Mouse (Mus musculus): ENCODE results near the gene S100a6. TPM values are rescaled to one million over a fixed set of nuclear protein-coding genes. Genes with fewer than 3 reads are reported as not detected.

S100a6 gene
- polyA plus RNA-seq, 1 experiment from 2014 or later = 7.3 TPM

DNA sequence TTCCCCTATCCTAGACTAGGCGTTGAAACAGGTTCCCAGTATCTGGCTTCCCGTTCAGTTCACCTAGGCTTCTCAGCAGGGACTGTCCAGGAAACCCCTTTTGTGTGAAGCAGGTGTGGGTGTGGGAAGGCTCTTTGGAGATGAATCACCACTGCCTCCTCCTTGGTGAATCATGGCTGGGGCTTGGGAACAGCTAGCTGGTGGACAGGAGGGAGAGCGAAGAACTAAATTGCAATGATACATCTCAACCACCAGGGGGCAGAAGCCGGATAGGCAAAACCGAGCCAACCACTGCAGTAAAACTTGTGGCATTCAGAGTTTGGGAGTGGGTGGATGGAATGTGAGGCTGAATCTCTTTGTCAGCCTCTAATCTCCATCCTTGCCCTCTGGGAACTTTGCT is 27.1 kb upstream of the S100a6 start:
- Histone ChIP-seq H3K4me3 (ENCODE audit: low read depth, low read length) (no peak overlapping the region), H3K27ac (ENCODE audit: low read depth, low read length) (no peak overlapping the region), H3K36me3 (ENCODE audit: control insufficient read depth, insufficient read depth, low read length) (no peaks in the 10 kb centered on the region), H3K9ac (ENCODE audit: low read length) (no peak overlapping the region), H3K9me3 (ENCODE audit: control insufficient read depth, low read length) (no peaks in the 10 kb centered on the region), H3K27me3 (ENCODE audit: control insufficient read depth, insufficient read depth, low read length) (no peaks in the 10 kb centered on the region), H3K4me2 (ENCODE audit: low read depth) (no peak overlapping the region), H3K4me1 (ENCODE audit: control insufficient read depth, insufficient read depth, low read length) (no peaks in the 10 kb centered on the region)
- 33% methylated on average over 5 of the region's 5 CpGs for WGBS
- peak; percentile 27; the same call in 1 of the 2 replicates for ATAC-seq (ENCODE audit: insufficient read depth, low FRiP score, low TSS enrichment)
- peak; percentile 66 for DNase-seq (ENCODE audit: low spot score)

DNA sequence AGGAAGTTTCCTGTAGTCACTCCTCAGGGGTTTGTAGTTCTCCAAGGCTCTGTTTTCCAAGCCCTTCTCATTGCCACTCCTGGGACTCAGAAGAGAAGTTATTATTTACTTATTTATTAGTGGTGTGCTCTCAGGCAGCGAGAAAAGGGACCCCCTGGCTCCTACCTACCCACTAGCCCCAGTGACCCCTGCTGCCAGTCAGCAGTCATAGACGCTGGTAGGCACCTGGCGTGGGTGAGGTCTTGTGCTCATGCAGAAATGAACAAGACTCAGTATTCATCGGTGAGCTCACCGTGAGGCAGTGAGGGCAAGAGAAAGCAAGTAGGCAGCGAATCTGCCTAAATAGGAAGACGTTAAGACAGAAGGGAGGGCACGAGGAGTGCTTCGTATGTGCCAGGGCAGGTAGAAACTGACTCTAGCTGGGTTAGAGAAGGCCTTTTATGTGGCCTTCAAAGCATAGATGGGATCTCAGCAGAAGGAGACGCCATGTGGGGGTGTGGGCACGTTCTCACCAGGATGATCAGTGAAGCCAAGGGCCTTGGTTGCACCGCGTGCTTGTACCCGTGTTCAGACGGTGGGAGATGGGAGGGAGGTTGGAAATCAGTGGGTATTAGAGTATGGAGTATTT is 26.6 kb upstream of the S100a6 start:
- DNase-seq (ENCODE audit: low spot score) (no peak), ATAC-seq (ENCODE audit: insufficient read depth, low FRiP score, low TSS enrichment) (no peak)
- Histone ChIP-seq H3K9ac (ENCODE audit: low read length) (no peak overlapping the region), H3K4me1 (ENCODE audit: control insufficient read depth, insufficient read depth, low read length) (no peaks in the 10 kb centered on the region), H3K36me3 (ENCODE audit: control insufficient read depth, insufficient read depth, low read length) (no peaks in the 10 kb centered on the region), H3K4me3 (ENCODE audit: low read depth, low read length) (no peak overlapping the region), H3K9me3 (ENCODE audit: control insufficient read depth, low read length) (no peaks in the 10 kb centered on the region), H3K27me3 (ENCODE audit: control insufficient read depth, insufficient read depth, low read length) (no peaks in the 10 kb centered on the region), H3K27ac (ENCODE audit: low read depth, low read length) (no peak overlapping the region), H3K4me2 (ENCODE audit: low read depth) (no peak overlapping the region)
- 88% methylated on average over 15 of the region's 15 CpGs for WGBS

DNA sequence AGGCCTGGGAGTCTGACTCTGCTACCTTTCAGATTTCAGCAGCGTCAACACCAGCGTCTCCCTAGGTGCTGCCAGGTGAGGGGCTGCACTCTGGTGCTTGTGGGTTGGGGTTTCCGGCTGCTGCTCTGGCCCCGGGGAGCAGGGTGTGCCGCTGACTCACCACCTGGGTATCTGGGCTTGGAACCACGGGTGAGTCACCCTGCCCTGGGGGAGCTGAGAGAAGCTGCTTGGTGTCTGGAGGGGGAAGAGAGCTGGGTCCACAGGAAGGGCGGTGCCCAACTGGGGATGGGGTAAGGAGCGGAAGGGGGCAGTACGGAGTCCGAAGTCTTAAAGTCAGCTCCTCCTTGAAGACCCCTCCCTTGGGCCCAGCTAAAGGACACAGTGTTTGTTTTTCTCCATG is 25.8 kb upstream of the S100a6 start:
- Histone ChIP-seq H3K9me3 (ENCODE audit: control insufficient read depth, low read length) (no peaks in the 10 kb centered on the region), H3K9ac (ENCODE audit: low read length) (no peak overlapping the region), H3K4me1 (ENCODE audit: control insufficient read depth, insufficient read depth, low read length) (no peaks in the 10 kb centered on the region), H3K4me2 (ENCODE audit: low read depth) (no peak overlapping the region), H3K4me3 (ENCODE audit: low read depth, low read length) (no peak overlapping the region), H3K27me3 (ENCODE audit: control insufficient read depth, insufficient read depth, low read length) (no peaks in the 10 kb centered on the region), H3K36me3 (ENCODE audit: control insufficient read depth, insufficient read depth, low read length) (no peaks in the 10 kb centered on the region), H3K27ac (ENCODE audit: low read depth, low read length) (no peak overlapping the region)
- no peak for ATAC-seq (ENCODE audit: insufficient read depth, low FRiP score, low TSS enrichment)
- 72% methylated on average over 10 of the region's 10 CpGs for WGBS
- DNase-seq (ENCODE audit: low spot score) = no peak

DNA sequence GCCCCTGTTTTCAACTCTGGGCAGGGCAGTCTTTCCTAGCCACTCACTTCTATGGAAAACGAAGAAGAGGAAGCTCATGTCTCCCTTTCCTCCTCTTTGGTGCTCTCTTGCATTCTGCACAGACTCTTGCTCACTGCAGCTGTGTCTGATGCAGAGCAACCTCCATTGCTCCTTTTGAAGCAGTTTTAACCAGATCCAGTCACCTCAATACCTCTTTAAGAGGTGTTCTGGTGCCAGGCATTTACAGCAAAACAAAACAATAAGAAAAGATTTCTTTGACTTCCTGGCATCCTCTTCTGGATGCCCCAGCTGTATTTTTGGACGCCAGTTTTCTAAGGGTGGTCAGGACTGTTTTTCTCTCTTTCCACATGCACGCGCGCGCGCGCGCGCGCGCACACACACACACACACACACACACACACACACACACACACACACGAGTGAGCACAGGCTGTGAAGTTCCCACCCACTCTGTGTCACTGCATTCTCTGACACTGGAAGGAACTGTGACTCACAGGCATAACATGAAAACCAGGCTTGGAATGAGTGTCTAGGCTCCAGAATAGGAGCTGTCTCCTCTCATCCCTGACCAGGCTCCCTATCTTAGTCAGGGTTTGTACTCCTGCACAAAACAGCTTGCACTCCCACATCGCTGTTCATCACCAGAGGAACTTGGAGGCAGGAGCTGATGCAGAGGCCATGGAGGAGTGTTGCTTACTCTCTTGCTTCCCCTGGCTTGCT is 25.2 kb upstream of the S100a6 start:
- Histone ChIP-seq H3K4me2 (ENCODE audit: low read depth) (no peak overlapping the region), H3K4me1 (ENCODE audit: control insufficient read depth, insufficient read depth, low read length) (no peaks in the 10 kb centered on the region), H3K9me3 (ENCODE audit: control insufficient read depth, low read length) (no peaks in the 10 kb centered on the region), H3K4me3 (ENCODE audit: low read depth, low read length) (no peak overlapping the region), H3K36me3 (ENCODE audit: control insufficient read depth, insufficient read depth, low read length) (no peaks in the 10 kb centered on the region), H3K27ac (ENCODE audit: low read depth, low read length) (no peak overlapping the region), H3K9ac (ENCODE audit: low read length) (no peak overlapping the region), H3K27me3 (ENCODE audit: control insufficient read depth, insufficient read depth, low read length) (no peaks in the 10 kb centered on the region)
- no peak for DNase-seq (ENCODE audit: low spot score)
- 90% methylated on average over 14 of the region's 14 CpGs for WGBS
- no peak for ATAC-seq (ENCODE audit: insufficient read depth, low FRiP score, low TSS enrichment)

DNA sequence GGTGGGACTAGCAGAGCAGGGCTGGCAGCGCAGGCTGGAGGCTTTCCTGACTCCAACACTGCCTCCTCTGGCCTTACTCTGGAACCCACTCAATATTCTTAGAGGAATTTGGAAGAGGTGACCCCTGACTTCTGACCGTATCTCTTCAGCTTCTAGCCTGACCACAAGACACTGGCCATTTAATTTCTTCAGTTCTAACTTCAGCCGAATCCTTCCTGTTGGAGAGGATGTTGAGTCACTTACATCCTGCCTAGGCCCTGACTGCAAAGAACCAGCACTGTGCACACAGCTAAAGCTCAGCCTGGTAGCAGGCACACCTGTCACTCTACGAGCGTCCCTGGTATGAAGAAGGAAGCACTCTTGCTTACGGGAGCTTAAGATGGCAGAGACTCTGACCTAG is 23.3 kb upstream of the S100a6 start:
- Histone ChIP-seq H3K4me3 (ENCODE audit: low read depth, low read length) (no peak overlapping the region), H3K9me3 (ENCODE audit: control insufficient read depth, low read length) (no peaks in the 10 kb centered on the region), H3K36me3 (ENCODE audit: control insufficient read depth, insufficient read depth, low read length) (no peaks in the 10 kb centered on the region), H3K27ac (ENCODE audit: low read depth, low read length) (no peak overlapping the region), H3K4me1 (ENCODE audit: control insufficient read depth, insufficient read depth, low read length) (no peaks in the 10 kb centered on the region), H3K27me3 (ENCODE audit: control insufficient read depth, insufficient read depth, low read length) (no peaks in the 10 kb centered on the region), H3K4me2 (ENCODE audit: low read depth) (no peak overlapping the region), H3K9ac (ENCODE audit: low read length) (no peak overlapping the region)
- ATAC-seq (ENCODE audit: insufficient read depth, low FRiP score, low TSS enrichment) (no peak), DNase-seq (ENCODE audit: low spot score) (no peak)
- 84% methylated on average over 6 of the region's 6 CpGs for WGBS

DNA sequence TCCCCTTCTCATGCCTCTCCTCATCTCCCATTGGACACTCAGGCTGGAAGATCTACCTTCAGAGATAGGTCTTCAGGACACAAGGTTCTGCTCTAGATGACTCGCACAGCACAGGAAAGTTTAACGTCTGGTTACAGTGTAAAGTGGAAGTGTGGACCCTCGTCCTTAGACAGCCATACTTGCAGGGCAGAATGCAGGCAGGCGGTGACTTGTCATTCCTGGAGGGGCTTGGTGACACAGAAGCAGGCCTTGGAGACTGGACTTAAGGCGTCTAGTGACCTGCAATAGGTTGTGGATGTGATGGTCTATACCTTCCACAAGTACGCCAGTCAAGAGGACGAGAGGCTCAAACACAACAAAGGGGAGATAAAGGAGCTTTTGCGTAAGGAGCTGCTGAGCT is 22.7 kb upstream of the S100a6 start, which contains the start of gene S100a2:
S100a2 (plus strand) TSS at position 301 of the 400 bp plus-strand sequence.
- Histone ChIP-seq H3K4me3 (ENCODE audit: low read depth, low read length) (no peak within 1 kb of the TSS), H3K9me3 (ENCODE audit: control insufficient read depth, low read length) (no peaks in the 10 kb centered on the region), H3K4me1 (ENCODE audit: control insufficient read depth, insufficient read depth, low read length) (no peaks in the 10 kb centered on the region), H3K27ac (ENCODE audit: low read depth, low read length) (no peak within 1 kb of the TSS), H3K9ac (ENCODE audit: low read length) (no peak within 1 kb of the TSS), H3K4me2 (ENCODE audit: low read depth) (no peak within 1 kb of the TSS), H3K27me3 (ENCODE audit: control insufficient read depth, insufficient read depth, low read length) (no peaks in the 10 kb centered on the region), H3K36me3 (ENCODE audit: control insufficient read depth, insufficient read depth, low read length) (no peaks in the 10 kb centered on the region)
- no peak for ATAC-seq (ENCODE audit: insufficient read depth, low FRiP score, low TSS enrichment)
- 89% methylated on average over 8 of the region's 8 CpGs for WGBS
- no peak for DNase-seq (ENCODE audit: low spot score)

DNA sequence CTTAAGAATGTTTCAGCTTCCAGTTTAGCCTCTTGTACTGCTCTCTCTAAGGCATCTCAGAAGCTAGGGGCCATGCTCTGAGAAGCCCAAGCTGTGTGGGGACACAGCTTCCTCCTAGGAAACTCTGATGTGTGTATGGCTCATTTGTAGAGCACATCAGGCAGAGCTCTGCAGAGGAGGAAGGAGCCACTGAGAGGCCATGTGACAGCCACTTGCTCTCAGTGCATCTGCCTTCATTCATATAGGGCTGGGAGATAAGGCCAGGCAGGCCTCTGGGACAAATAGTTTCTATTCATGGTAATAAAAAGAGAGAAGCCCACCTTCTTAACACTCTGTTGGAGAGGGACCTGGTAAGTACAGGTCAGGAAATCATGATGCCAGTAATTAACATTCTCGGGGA is 18.2 kb upstream of the S100a6 start:
- Histone ChIP-seq H3K27ac (ENCODE audit: low read depth, low read length) (no peak overlapping the region), H3K9me3 (ENCODE audit: control insufficient read depth, low read length) (no peaks in the 10 kb centered on the region), H3K36me3 (ENCODE audit: control insufficient read depth, insufficient read depth, low read length) (no peaks in the 10 kb centered on the region), H3K27me3 (ENCODE audit: control insufficient read depth, insufficient read depth, low read length) (no peaks in the 10 kb centered on the region), H3K4me1 (ENCODE audit: control insufficient read depth, insufficient read depth, low read length) (no peaks in the 10 kb centered on the region), H3K4me3 (ENCODE audit: low read depth, low read length) (no peak overlapping the region), H3K9ac (ENCODE audit: low read length) (no peak overlapping the region), H3K4me2 (ENCODE audit: low read depth) (no peak overlapping the region)
- ATAC-seq (ENCODE audit: insufficient read depth, low FRiP score, low TSS enrichment) (no peak), DNase-seq (ENCODE audit: low spot score) (no peak)
- WGBS = 59% methylated on average over 1 of the region's 1 CpGs

DNA sequence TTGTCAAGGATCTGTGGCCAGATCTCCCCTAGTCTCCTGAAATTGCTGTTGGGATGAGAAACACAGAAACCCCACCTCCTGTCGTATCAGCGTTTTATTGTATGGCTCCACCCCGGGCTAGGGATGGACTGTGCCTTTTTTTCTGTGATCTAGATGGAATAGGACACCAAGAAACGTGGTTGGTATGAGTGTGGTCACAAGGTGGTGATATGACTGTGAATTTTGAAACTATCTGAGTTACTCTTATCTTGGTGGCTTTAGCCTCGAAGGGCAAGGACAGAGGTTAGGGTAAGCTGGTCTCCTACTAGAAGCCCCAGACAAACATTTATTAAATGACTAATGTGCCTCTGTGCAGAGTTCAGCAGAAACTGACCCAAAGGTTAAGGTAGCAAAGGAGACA is 17.1 kb upstream of the S100a6 start:
- no peak for ATAC-seq (ENCODE audit: insufficient read depth, low FRiP score, low TSS enrichment)
- Histone ChIP-seq H3K9me3 (ENCODE audit: control insufficient read depth, low read length) (no peaks in the 10 kb centered on the region), H3K27ac (ENCODE audit: low read depth, low read length) (no peak overlapping the region), H3K4me2 (ENCODE audit: low read depth) (no peak overlapping the region), H3K4me1 (ENCODE audit: control insufficient read depth, insufficient read depth, low read length) (no peaks in the 10 kb centered on the region), H3K4me3 (ENCODE audit: low read depth, low read length) (no peak overlapping the region), H3K27me3 (ENCODE audit: control insufficient read depth, insufficient read depth, low read length) (no peaks in the 10 kb centered on the region), H3K36me3 (ENCODE audit: control insufficient read depth, insufficient read depth, low read length) (no peaks in the 10 kb centered on the region), H3K9ac (ENCODE audit: low read length) (no peak overlapping the region)
- WGBS = 73% methylated on average over 5 of the region's 5 CpGs
- no peak for DNase-seq (ENCODE audit: low spot score)

DNA sequence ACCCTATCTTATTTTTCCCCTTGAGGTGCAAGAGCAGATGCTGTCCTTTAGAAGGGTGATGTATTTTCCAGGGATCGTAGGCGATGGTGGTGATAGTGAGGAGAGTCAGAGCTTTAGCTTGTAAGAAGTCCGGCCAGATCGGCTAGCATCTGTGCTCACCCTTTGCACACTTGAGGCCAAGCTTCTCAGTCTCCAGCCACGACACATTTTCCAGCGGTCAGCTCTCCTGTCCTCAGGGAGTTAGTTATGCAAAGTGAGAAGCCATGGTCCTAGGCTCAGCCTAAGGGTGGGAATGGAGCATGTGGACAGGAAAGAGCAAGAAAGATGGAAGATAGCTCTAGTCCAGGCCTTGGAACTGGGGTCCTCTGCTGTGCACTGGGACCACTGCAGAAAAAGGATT is 15.9 kb upstream of the S100a6 start:
- no peaks in the 10 kb centered on the region for H3K4me1 ChIP-seq (ENCODE audit: control insufficient read depth, insufficient read depth, low read length)
- ATAC-seq (ENCODE audit: insufficient read depth, low FRiP score, low TSS enrichment) = no peak

More for the DNA sequence above, 15.9 kb upstream of the S100a6 start:
- H3K36me3 ChIP-seq (ENCODE audit: control insufficient read depth, insufficient read depth, low read length) = no peaks in the 10 kb centered on the region
- 91% methylated on average over 6 of the region's 6 CpGs for WGBS
- no peaks in the 10 kb centered on the region for H3K9me3 ChIP-seq (ENCODE audit: control insufficient read depth, low read length)
- DNase-seq (ENCODE audit: low spot score) = no peak
- H3K27ac ChIP-seq (ENCODE audit: low read depth, low read length) = no peak overlapping the region
- H3K4me2 ChIP-seq (ENCODE audit: low read depth) = no peak overlapping the region
- no peak overlapping the region for H3K4me3 ChIP-seq (ENCODE audit: low read depth, low read length)
- no peak overlapping the region for H3K9ac ChIP-seq (ENCODE audit: low read length)
- H3K27me3 ChIP-seq (ENCODE audit: control insufficient read depth, insufficient read depth, low read length) = no peaks in the 10 kb centered on the region

All from neural tube, embryonic 11.5 days (tissue).